Mouse (Mus musculus) embryonic facial prominence, embryonic 15.5 days (tissue): ENCODE measurements around the gene Rpl26. TPM values are rescaled to one million over a fixed set of nuclear protein-coding genes. Genes with fewer than 3 reads are reported as not detected.

Source experiments
- ATAC-seq: fragments of 200-750 bp; cut with Nextera tagmentation; 2 replicates; pipeline ENCODE4 v1.8.0; 2017; ENCODE audit warnings: low read depth, moderate TSS enrichment; ENCODE audit not compliant: insufficient number of reproducible peaks, low FRiP score, low TSS enrichment
- H3K27ac ChIP-seq: fragments of 300-500 bp; sonication (generic); replicated peaks from 2 replicates; pipeline ENCODE4 v1.5.1; 2015; ENCODE audit warnings: mild to moderate bottlenecking, inconsistent platforms
- H3K27me3 ChIP-seq: fragments of 300-500 bp; sonication (generic); 2 replicates; pipeline ENCODE4 v1.6.1; 2015; ENCODE audit warnings: inconsistent platforms
- H3K36me3 ChIP-seq: fragments of 300-500 bp; sonication (generic); 2 replicates; pipeline ENCODE4 v1.6.1; 2015; ENCODE audit warnings: mild to moderate bottlenecking, inconsistent platforms
- H3K4me1 ChIP-seq: fragments of 300-500 bp; sonication (generic); 2 replicates; pipeline ENCODE4 v1.6.1; 2015; ENCODE audit warnings: inconsistent platforms
- H3K4me2 ChIP-seq: fragments of 300-500 bp; sonication (generic); replicated peaks from 2 replicates; pipeline ENCODE4 v1.6.1; 2015; ENCODE audit warnings: mild to moderate bottlenecking, inconsistent platforms
- H3K4me3 ChIP-seq: fragments of 300-500 bp; sonication (generic); replicated peaks from 2 replicates; pipeline ENCODE4 v1.5.1; 2015; ENCODE audit warnings: mild to moderate bottlenecking, inconsistent platforms
- H3K9ac ChIP-seq: fragments of 300-500 bp; sonication (generic); 2 replicates; pipeline ENCODE4 v1.6.1; 2015; ENCODE audit warnings: inconsistent platforms
- H3K9me3 ChIP-seq: fragments of 300-500 bp; sonication (generic); replicated peaks from 2 replicates; pipeline ENCODE4 v1.6.1; 2016; ENCODE audit warnings: inconsistent platforms
- WGBS: fragments of 180-500 bp; shearing (Covaris S2); methylation state at CpG from one replicate; pipeline ENCODE4 v1.1.7; 2015; 5-methylcytosine and 5-hydroxymethylcytosine counted together
- polyA plus RNA-seq: library from polyadenylated mRNA; unstranded; fragments of >200 nt; fragmentation: Nextera tagmentation; extraction: Ambion mirVana; gene quantifications from 2 replicates; pipeline ENCODE4 v1.2.1, GENCODE M21; 2015

Rpl26 gene
- polyA plus RNA-seq, 1 experiment from 2014 or later: 985 TPM

DNA sequence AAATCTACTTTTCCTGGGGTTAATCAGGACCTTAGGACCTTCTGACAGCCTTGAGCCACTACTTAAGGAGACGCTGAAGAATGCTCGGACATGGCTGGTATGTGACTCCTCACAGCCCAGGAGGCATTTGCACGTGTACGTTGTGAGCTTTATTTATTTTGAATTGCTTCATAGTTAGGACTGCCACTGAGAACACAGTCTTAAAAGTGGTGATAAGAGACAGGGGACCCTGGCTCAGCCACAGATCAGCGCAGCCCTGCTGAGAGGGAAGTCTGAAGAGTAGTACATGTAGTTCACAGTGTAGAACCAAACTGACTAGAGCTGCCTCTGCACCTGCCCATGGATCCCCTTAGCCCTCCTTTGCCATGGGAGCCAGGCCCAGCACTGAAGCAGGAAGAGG, 9.6 kb upstream of the Rpl26 start:
- Histone ChIP-seq H3K9me3 (no peaks in the 10 kb centered on the region), H3K36me3 (no peaks in the 10 kb centered on the region), H3K4me1 (0 out of 2 replicates have a peak, but pooled peaks cover 2% of the 10 kb centered on the region), H3K4me2 (no peak overlapping the region), H3K27ac (no peak overlapping the region), H3K27me3 (no peaks in the 10 kb centered on the region), H3K9ac (no peak overlapping the region), H3K4me3 (no peak overlapping the region)
- ATAC-seq: no peak
- WGBS: 78% methylated on average over 5 of the region's 5 CpGs

DNA sequence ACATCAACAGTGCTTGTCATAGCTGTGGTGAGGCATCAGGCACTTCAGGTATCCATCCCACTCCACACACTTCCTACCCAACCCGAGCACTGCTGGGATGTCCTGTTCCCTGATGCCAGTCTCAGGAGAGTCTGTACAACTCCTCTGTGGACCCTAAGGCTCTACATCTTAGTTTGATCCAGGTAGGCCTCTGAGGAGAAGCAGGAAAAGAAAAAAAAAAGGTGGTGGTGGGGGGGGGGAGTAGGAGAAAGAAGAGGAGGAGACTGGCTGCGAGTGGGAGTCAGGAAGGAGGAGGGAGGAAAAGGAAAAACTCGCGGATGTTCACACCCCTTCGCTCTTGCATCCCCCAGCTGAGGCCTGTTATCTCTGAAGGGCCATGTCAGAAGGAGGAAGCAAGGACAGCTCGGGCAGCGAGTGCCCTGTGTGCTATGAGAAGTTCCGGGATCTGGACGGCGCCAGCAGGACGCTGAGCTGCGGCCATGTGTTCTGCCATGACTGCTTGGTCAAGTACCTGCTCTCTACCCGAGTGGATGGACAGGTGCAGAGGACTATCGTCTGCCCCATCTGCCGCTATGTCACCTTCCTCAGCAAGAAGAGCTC, 9.1 kb upstream of the Rpl26 start:
- Histone ChIP-seq H3K9ac (no peak overlapping the region), H3K4me1 (0 out of 2 replicates have a peak, but pooled peaks cover 2% of the 10 kb centered on the region), H3K4me2 (no peak overlapping the region), H3K4me3 (no peak overlapping the region), H3K9me3 (no peaks in the 10 kb centered on the region), H3K36me3 (no peaks in the 10 kb centered on the region), H3K27me3 (no peaks in the 10 kb centered on the region), H3K27ac (no peak overlapping the region)
- 77% methylated on average over 14 of the region's 15 CpGs for WGBS
- ATAC-seq: no peak

GRCm38 (mm10) chr11:68893911-68894464, 7.4 kb upstream of the Rpl26 start:
- no peaks in the 10 kb centered on the region for H3K36me3 ChIP-seq
- no peak overlapping the region for H3K4me3 ChIP-seq
- H3K27me3 ChIP-seq: no peaks in the 10 kb centered on the region
- 46% methylated on average over 12 of the region's 12 CpGs for WGBS
- no peak overlapping the region for H3K4me2 ChIP-seq
- H3K27ac ChIP-seq: 0 out of 2 replicates have a peak overlapping the region, but pooled peaks have one; percentile 17
- H3K9ac ChIP-seq: no peak overlapping the region
- peak; percentile 70; the same call in 1 of the 2 replicates for ATAC-seq
- 0 out of 2 replicates have a peak, but pooled peaks cover 2% of the 10 kb centered on the region for H3K4me1 ChIP-seq
- H3K9me3 ChIP-seq: no peaks in the 10 kb centered on the region

DNA sequence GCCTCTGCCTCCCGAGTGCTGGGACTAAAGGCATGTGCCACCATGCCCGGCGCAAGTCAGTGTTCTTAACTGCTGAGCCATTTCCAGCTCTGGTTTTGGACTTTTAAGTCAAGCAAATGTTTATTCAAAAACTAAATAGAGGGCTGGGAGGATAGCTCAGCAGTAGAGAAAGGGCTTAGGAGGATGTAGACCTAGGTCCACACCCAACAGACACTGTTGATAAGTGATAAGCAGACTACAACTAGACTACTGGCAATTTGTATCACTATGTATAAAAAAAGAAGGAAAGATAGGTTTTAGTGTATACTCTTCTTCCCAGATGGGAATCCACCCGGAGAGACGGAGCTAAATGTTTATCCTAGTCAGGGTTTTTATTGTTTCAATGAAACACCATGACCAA, 5.1 kb upstream of the Rpl26 start:
- Histone ChIP-seq H3K4me3 (no peak overlapping the region), H3K4me1 (0 out of 2 replicates have a peak, but pooled peaks cover 8% of the 10 kb centered on the region), H3K4me2 (no peak overlapping the region), H3K9ac (no peak overlapping the region), H3K9me3 (no peaks in the 10 kb centered on the region), H3K27ac (no peak overlapping the region), H3K36me3 (no peaks in the 10 kb centered on the region), H3K27me3 (0 out of 2 replicates have a peak, but pooled peaks cover 3% of the 10 kb centered on the region)
- ATAC-seq: no peak
- WGBS: 92% methylated on average over 5 of the region's 5 CpGs

GRCm38 (mm10) chr11:68897120-68897519, 4.3 kb upstream of the Rpl26 start:
- H3K27me3 ChIP-seq: 0 out of 2 replicates have a peak, but pooled peaks cover 3% of the 10 kb centered on the region
- no peak overlapping the region for H3K4me2 ChIP-seq
- no peak for ATAC-seq
- H3K4me3 ChIP-seq: no peak overlapping the region
- no peak overlapping the region for H3K27ac ChIP-seq
- H3K9ac ChIP-seq: no peak overlapping the region
- H3K9me3 ChIP-seq: no peaks in the 10 kb centered on the region
- 53% methylated on average over 4 of the region's 4 CpGs for WGBS
- 0 out of 2 replicates have a peak, but pooled peaks cover 8% of the 10 kb centered on the region for H3K4me1 ChIP-seq
- no peaks in the 10 kb centered on the region for H3K36me3 ChIP-seq

GRCm38 (mm10) chr11:68897838-68898237, 3.5 kb upstream of the Rpl26 start:
- 70% methylated on average over 6 of the region's 6 CpGs for WGBS
- no peak overlapping the region for H3K27ac ChIP-seq
- peaks cover 2% of the 10 kb centered on the region for H3K36me3 ChIP-seq
- peaks cover 13% of the 10 kb centered on the region; the same call in 1 of the 2 replicates for H3K4me1 ChIP-seq
- no peak overlapping the region for H3K4me2 ChIP-seq
- H3K27me3 ChIP-seq: 0 out of 2 replicates have a peak, but pooled peaks cover 3% of the 10 kb centered on the region
- no peaks in the 10 kb centered on the region for H3K9me3 ChIP-seq
- H3K9ac ChIP-seq: no peak overlapping the region
- no peak overlapping the region for H3K4me3 ChIP-seq
- no peak for ATAC-seq

DNA sequence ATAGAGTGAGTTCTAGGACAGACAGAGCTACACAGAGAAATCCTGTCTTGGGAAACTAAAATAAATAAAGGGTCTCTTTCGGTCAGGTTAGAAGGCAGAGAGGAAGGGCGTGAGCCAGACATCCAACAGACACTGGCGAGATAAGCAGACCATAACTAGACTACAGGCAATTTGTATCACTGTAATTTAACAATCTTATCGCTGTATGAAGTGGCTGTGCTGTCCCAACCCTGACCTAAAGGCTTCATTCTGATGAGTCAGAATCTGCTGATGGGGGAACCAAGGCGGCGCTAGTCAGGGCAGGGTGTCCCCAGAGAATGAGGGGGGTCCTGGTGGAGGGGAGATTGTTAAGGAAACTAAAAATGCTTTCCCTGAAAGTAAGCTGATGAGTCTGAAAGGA, 2.6 kb upstream of the Rpl26 start:
- Histone ChIP-seq H3K27ac (no peak overlapping the region), H3K9me3 (no peaks in the 10 kb centered on the region), H3K4me1 (peaks cover 17% of the 10 kb centered on the region; the same call in 1 of the 2 replicates), H3K4me2 (no peak overlapping the region), H3K9ac (no peak overlapping the region), H3K27me3 (0 out of 2 replicates have a peak, but pooled peaks cover 3% of the 10 kb centered on the region), H3K4me3 (no peak overlapping the region), H3K36me3 (peaks cover 12% of the 10 kb centered on the region)
- 83% methylated on average over 6 of the region's 6 CpGs for WGBS
- ATAC-seq: no peak

GRCm38 (mm10) chr11:68899815-68900214, 1.6 kb upstream of the Rpl26 start:
- H3K27ac ChIP-seq: no peak overlapping the region
- H3K4me3 ChIP-seq: no peak overlapping the region
- H3K9ac ChIP-seq: no peak overlapping the region
- no peak for ATAC-seq
- H3K4me2 ChIP-seq: no peak overlapping the region
- no peaks in the 10 kb centered on the region for H3K9me3 ChIP-seq
- H3K36me3 ChIP-seq: peaks cover 22% of the 10 kb centered on the region
- H3K27me3 ChIP-seq: 0 out of 2 replicates have a peak, but pooled peaks cover 3% of the 10 kb centered on the region
- 77% methylated on average over 8 of the region's 8 CpGs for WGBS
- peaks cover 15% of the 10 kb centered on the region; the same call in 1 of the 2 replicates for H3K4me1 ChIP-seq

GRCm38 (mm10) chr11:68900519-68901350, 648 bp upstream of the Rpl26 start:
- peak; percentile 16; the same call in 1 of the 2 replicates for ATAC-seq

DNA sequence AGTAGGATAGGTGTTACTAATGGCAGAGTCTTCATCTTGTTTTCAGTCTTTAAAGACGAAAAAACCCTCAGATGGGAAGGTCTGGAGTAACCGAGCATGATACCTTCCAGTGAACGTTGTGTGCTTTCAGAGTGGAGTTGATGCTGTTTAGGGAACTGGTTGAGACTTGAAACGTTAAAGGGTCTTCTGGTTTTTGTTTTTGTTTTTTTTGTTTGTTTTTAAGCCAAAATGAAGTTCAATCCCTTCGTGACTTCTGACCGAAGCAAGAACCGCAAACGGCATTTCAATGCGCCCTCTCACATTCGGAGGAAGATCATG, 623 bp downstream of the Rpl26 start:
- under 1% methylated on average over 10 of the region's 10 CpGs for WGBS
- ATAC-seq: no peak

More at GRCm38 (mm10) chr11:68900519-68901350, 648 bp upstream of the Rpl26 start:
- H3K9me3 ChIP-seq: no peaks in the 10 kb centered on the region
- peaks cover 31% of the 10 kb centered on the region for H3K36me3 ChIP-seq
- no peak overlapping the region for H3K27ac ChIP-seq
- peak overlapping the region; percentile 94 for H3K4me3 ChIP-seq
- peaks cover 16% of the 10 kb centered on the region; the same call in 1 of the 2 replicates for H3K4me1 ChIP-seq
- peak overlapping the region; percentile 85 for H3K4me2 ChIP-seq
- 0 out of 2 replicates have a peak, but pooled peaks cover 3% of the 10 kb centered on the region for H3K27me3 ChIP-seq
- 21% methylated on average over 31 of the region's 31 CpGs for WGBS
- peak overlapping the region; percentile 33; the same call in 1 of the 2 replicates for H3K9ac ChIP-seq

DNA sequence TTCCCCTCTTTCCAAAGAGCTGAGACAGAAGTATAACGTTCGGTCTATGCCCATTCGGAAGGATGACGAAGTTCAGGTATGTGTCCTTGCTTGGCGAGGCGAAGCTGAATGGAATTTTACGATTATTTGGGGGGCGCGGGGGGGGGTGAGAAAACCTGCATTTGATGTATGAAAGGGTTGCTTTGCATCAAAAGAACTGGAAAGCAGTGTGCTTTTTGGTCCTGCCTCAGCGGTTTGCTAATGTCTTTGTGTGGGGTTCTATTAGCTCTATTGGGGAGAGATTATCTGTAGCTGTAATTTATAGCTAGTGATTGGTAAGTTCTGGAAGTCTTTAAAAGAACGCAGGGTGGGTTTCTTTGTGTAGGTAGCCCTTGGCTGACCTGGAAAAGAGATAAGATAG, 984 bp downstream of the Rpl26 start:
- Histone ChIP-seq H3K27me3 (0 out of 2 replicates have a peak, but pooled peaks cover 3% of the 10 kb centered on the region), H3K27ac (no peak overlapping the region), H3K36me3 (peaks cover 37% of the 10 kb centered on the region), H3K4me1 (peaks cover 23% of the 10 kb centered on the region), H3K9me3 (no peaks in the 10 kb centered on the region), H3K4me3 (peak overlapping the region; percentile 94), H3K4me2 (peak overlapping the region; percentile 55), H3K9ac (peak overlapping the region; percentile 99)
- ATAC-seq: no peak
- 6% methylated on average over 11 of the region's 11 CpGs for WGBS

More for the DNA sequence above, 623 bp downstream of the Rpl26 start:
- Histone ChIP-seq H3K27me3 (0 out of 2 replicates have a peak, but pooled peaks cover 3% of the 10 kb centered on the region), H3K36me3 (peaks cover 37% of the 10 kb centered on the region), H3K9me3 (no peaks in the 10 kb centered on the region), H3K9ac (peak overlapping the region; percentile 99), H3K4me3 (peak overlapping the region; percentile 94), H3K4me1 (peaks cover 23% of the 10 kb centered on the region), H3K27ac (peak overlapping the region; percentile 95), H3K4me2 (peak overlapping the region; percentile 55)
